Comparison of ENCODE assay signal across 12 mouse cellular contexts in genomic region chr5:114648728-114649311, GRCm38 (mm10). TPM values are rescaled to one million over a fixed set of nuclear protein-coding genes. Genes with fewer than 3 reads are reported as not detected.
DNase-seq lines count a peak whose midpoint lies in the region; ATAC-seq and TF ChIP-seq lines count a peak whose summit lies in the region.
"Had no signal": no experiment of that assay in that cellular context is flagged by ENCODE, and none has a peak within 500 bp of the region (broad histone marks: within the 10 kb centered on the region; RNA-seq: fewer than 3 reads in every experiment).

No protein-coding gene starts in this region.

- 0 out of 2 replicates have a peak, but pooled peaks have one; percentile 20 for ATAC-seq in intestine, postnatal 0 days
- ATAC-seq in intestine, embryonic 16.5 days, result no peak
- no peak for ATAC-seq in kidney, embryonic 16.5 days (ENCODE audit: low FRiP score, low TSS enrichment)

- 79% methylated on average over 11 of the region's 11 CpGs for WGBS in intestine, postnatal 0 days
- 77% methylated on average over 11 of the region's 11 CpGs for WGBS in intestine, embryonic 16.5 days
- WGBS in embryonic facial prominence, embryonic 10.5 days, result 64% methylated on average over 11 of the region's 11 CpGs
- WGBS in kidney, embryonic 16.5 days, result 58% methylated on average over 11 of the region's 11 CpGs

- H3K9ac ChIP-seq in intestine, postnatal 0 days (ENCODE audit: low read depth, low read length), result no peak overlapping the region
- H3K9ac ChIP-seq in intestine, embryonic 16.5 days (ENCODE audit: low read depth, low read length), result no peak overlapping the region
- no peak overlapping the region for H3K9ac ChIP-seq in kidney, embryonic 16.5 days (replicated peaks; ENCODE audit: low read length)
- H3K9ac ChIP-seq: hindbrain, embryonic 15.5 days; limb, embryonic 12.5 days had no signal

- no peaks in the 10 kb centered on the region for H3K9me3 ChIP-seq in intestine, postnatal 0 days (ENCODE audit: control insufficient read depth)
- H3K9me3 ChIP-seq in intestine, embryonic 16.5 days (ENCODE audit: control insufficient read depth, low read length), result no peaks in the 10 kb centered on the region
- H3K9me3 ChIP-seq in embryonic facial prominence, embryonic 10.5 days, result no peaks in the 10 kb centered on the region
- no peaks in the 10 kb centered on the region for H3K9me3 ChIP-seq in kidney, embryonic 16.5 days (ENCODE audit: low read length)
- H3K9me3 ChIP-seq: hindbrain, embryonic 15.5 days; limb, embryonic 12.5 days had no signal

- H3K27me3 ChIP-seq in intestine, postnatal 0 days (replicated peaks; ENCODE audit: control insufficient read depth, insufficient read depth, low read length), result 0 out of 2 replicates have a peak, but pooled peaks cover 6% of the 10 kb centered on the region
- no peaks in the 10 kb centered on the region; the same call in 1 of the 2 replicates for H3K27me3 ChIP-seq in intestine, embryonic 16.5 days (replicated peaks; ENCODE audit: control insufficient read depth, insufficient read depth, low read length)
- H3K27me3 ChIP-seq in embryonic facial prominence, embryonic 10.5 days (replicated peaks; ENCODE audit: low read depth, poor library complexity, severe bottlenecking), result peaks cover 60% of the 10 kb centered on the region
- H3K27me3 ChIP-seq in kidney, embryonic 16.5 days (ENCODE audit: insufficient read depth, low read length), result no peaks in the 10 kb centered on the region

- no peak overlapping the region for H3K27ac ChIP-seq in intestine, postnatal 0 days (ENCODE audit: low read depth, low read length)
- H3K27ac ChIP-seq in intestine, embryonic 16.5 days (ENCODE audit: low read length), result no peak overlapping the region
- peak overlapping the region; percentile 80; the same call in 1 of the 2 replicates for H3K27ac ChIP-seq in embryonic facial prominence, embryonic 10.5 days (replicated peaks)
- peak overlapping the region; percentile 63 for H3K27ac ChIP-seq in kidney, embryonic 16.5 days (ENCODE audit: low read length)
- H3K27ac ChIP-seq: hindbrain, embryonic 15.5 days; limb, embryonic 12.5 days; macrophage had no signal

- H3K36me3 ChIP-seq in intestine, postnatal 0 days (ENCODE audit: control insufficient read depth, insufficient read depth), result no peaks in the 10 kb centered on the region
- no peaks in the 10 kb centered on the region for H3K36me3 ChIP-seq in intestine, embryonic 16.5 days (ENCODE audit: control insufficient read depth, insufficient read depth, low read length)
- H3K36me3 ChIP-seq in embryonic facial prominence, embryonic 10.5 days (replicated peaks), result no peaks in the 10 kb centered on the region
- H3K36me3 ChIP-seq in kidney, embryonic 16.5 days (ENCODE audit: insufficient read depth, low read length), result no peaks in the 10 kb centered on the region
- H3K36me3 ChIP-seq: hindbrain, embryonic 15.5 days; limb, embryonic 12.5 days had no signal

- H3K4me1 ChIP-seq in intestine, postnatal 0 days (replicated peaks; ENCODE audit: control insufficient read depth, insufficient read depth, low read length), result 0 out of 2 replicates have a peak, but pooled peaks cover 5% of the 10 kb centered on the region
- peaks cover 22% of the 10 kb centered on the region; the same call in 1 of the 2 replicates for H3K4me1 ChIP-seq in intestine, embryonic 16.5 days (ENCODE audit: control insufficient read depth, insufficient read depth, low read length)
- H3K4me1 ChIP-seq in embryonic facial prominence, embryonic 10.5 days, result peaks cover 75% of the 10 kb centered on the region
- H3K4me1 ChIP-seq in kidney, embryonic 16.5 days (ENCODE audit: insufficient read depth, low read length), result peaks cover 45% of the 10 kb centered on the region

- H3K4me2 ChIP-seq in intestine, postnatal 0 days (replicated peaks; ENCODE audit: low read depth), result no peak overlapping the region
- H3K4me2 ChIP-seq in intestine, embryonic 16.5 days (ENCODE audit: low read depth, low read length), result no peak overlapping the region
- no peak overlapping the region for H3K4me2 ChIP-seq in kidney, embryonic 16.5 days (replicated peaks; ENCODE audit: low read depth, low read length)
- H3K4me2 ChIP-seq: hindbrain, embryonic 15.5 days; limb, embryonic 12.5 days had no signal

- no peak overlapping the region for H3K4me3 ChIP-seq in intestine, postnatal 0 days (ENCODE audit: low read depth, low read length)
- no peak overlapping the region for H3K4me3 ChIP-seq in intestine, embryonic 16.5 days (ENCODE audit: low read length)
- H3K4me3 ChIP-seq in embryonic facial prominence, embryonic 10.5 days, result no peak overlapping the region
- H3K4me3 ChIP-seq in kidney, embryonic 16.5 days (ENCODE audit: low read length), result no peak overlapping the region
- H3K4me3 ChIP-seq: hindbrain, embryonic 15.5 days; limb, embryonic 12.5 days had no signal

- no peak for TF ChIP-seq CTCF in intestine, postnatal 0 days (IDR thresholded peaks at IDR 0.05; ENCODE audit: low read depth)

- DNase-seq in embryonic facial prominence, embryonic 10.5 days (ENCODE audit: low spot score), result no peak
- DNase-seq in lung, postnatal 36 days, result peak; percentile 63
- no peak for DNase-seq in right cerebral cortex, postnatal 14 days
- DNase-seq in testis, postnatal 10 days (ENCODE audit: low spot score), result no peak
- DNase-seq: gastrocnemius, postnatal 25 days; thymus, postnatal 36 days had no signal

RNA-seq across cellular contexts. Expression of gene Trpv4, which starts 9.4 kb away (rescaled TPM):
- polyA plus RNA-seq in intestine, postnatal 0 days (2015; fragmentation: Nextera tagmentation; extraction: Ambion mirVana), result 0.70 and 1.0 TPM in 2 replicates
- polyA plus RNA-seq in intestine, embryonic 16.5 days (2015; fragmentation: Nextera tagmentation; extraction: Ambion mirVana), result 0.73 and 0.93 TPM in 2 replicates
- polyA plus RNA-seq in embryonic facial prominence, embryonic 10.5 days (2016; fragmentation: Nextera tagmentation; extraction: Ambion mirVana), result 0.75 and 0.91 TPM in 2 replicates
- polyA plus RNA-seq in kidney, embryonic 16.5 days (2015; fragmentation: Nextera tagmentation; extraction: Ambion mirVana), result 33.4 and 33.6 TPM in 2 replicates

RNA-seq across cellular contexts. Expression of gene Gltp, which starts 42.0 kb away (rescaled TPM):
- 111 and 115 TPM in 2 replicates for polyA plus RNA-seq in intestine, postnatal 0 days (2015; fragmentation: Nextera tagmentation; extraction: Ambion mirVana)
- polyA plus RNA-seq in intestine, embryonic 16.5 days (2015; fragmentation: Nextera tagmentation; extraction: Ambion mirVana), result 100 and 103 TPM in 2 replicates
- polyA plus RNA-seq in embryonic facial prominence, embryonic 10.5 days (2016; fragmentation: Nextera tagmentation; extraction: Ambion mirVana), result 75.1 and 79.0 TPM in 2 replicates
- polyA plus RNA-seq in kidney, embryonic 16.5 days (2015; fragmentation: Nextera tagmentation; extraction: Ambion mirVana), result 86.0 and 89.6 TPM in 2 replicates

RNA-seq across cellular contexts. Expression of gene Tchp, which starts 58.7 kb away (rescaled TPM):
- 3.7 and 4.2 TPM in 2 replicates for polyA plus RNA-seq in intestine, postnatal 0 days (2015; fragmentation: Nextera tagmentation; extraction: Ambion mirVana)
- 5.8 and 8.2 TPM in 2 replicates for polyA plus RNA-seq in intestine, embryonic 16.5 days (2015; fragmentation: Nextera tagmentation; extraction: Ambion mirVana)
- polyA plus RNA-seq in embryonic facial prominence, embryonic 10.5 days (2016; fragmentation: Nextera tagmentation; extraction: Ambion mirVana), result 20.7 and 22.0 TPM in 2 replicates
- polyA plus RNA-seq in kidney, embryonic 16.5 days (2015; fragmentation: Nextera tagmentation; extraction: Ambion mirVana), result 15.5 and 16.1 TPM in 2 replicates

Comparison
In these comparisons a context has a peak if more than half of its experiments do, and no peak if none do; other contexts are left out.
1. H3K27ac ChIP-seq: peak in embryonic facial prominence, embryonic 10.5 days (single experiment) and kidney, embryonic 16.5 days (single experiment); none in intestine, postnatal 0 days (single experiment) and intestine, embryonic 16.5 days (single experiment).
2. RNA of gene Trpv4, which starts 9.4 kb away (polyA plus RNA-seq): 33.4 to 33.6 TPM in kidney, embryonic 16.5 days; 0.73 to 0.93 TPM in intestine, embryonic 16.5 days, 0.75 to 0.91 TPM in embryonic facial prominence, embryonic 10.5 days and 0.70 to 1.0 TPM in intestine, postnatal 0 days; every median in the first group is over 10 times any median in the second.